Mouse (Mus musculus): ENCODE results near the gene Ube2cbp. TPM values are rescaled to one million over a fixed set of nuclear protein-coding genes. Genes with fewer than 3 reads are reported as not detected.

The Ube2cbp gene
- polyA plus RNA-seq, 1 experiment from 2014 or later: 5.4 TPM

Other genes with a start within 250 kb of the Ube2cbp start
- gene Dop1a, start 2.2 kb upstream of the Ube2cbp start, polyA plus RNA-seq (2015; fragmentation: Nextera tagmentation; extraction: Ambion mirVana): 10.3 and 12.3 TPM in 2 replicates
- 40.6 and 41.2 TPM in 2 replicates for gene Pgm3, start 106.9 kb upstream of the Ube2cbp start, polyA plus RNA-seq (2015; fragmentation: Nextera tagmentation; extraction: Ambion mirVana)
- gene Rwdd2a, start 107.0 kb upstream of the Ube2cbp start, polyA plus RNA-seq (2015; fragmentation: Nextera tagmentation; extraction: Ambion mirVana): 4.4 and 5.3 TPM in 2 replicates
- gene Me1, start 231.0 kb upstream of the Ube2cbp start, polyA plus RNA-seq (2015; fragmentation: Nextera tagmentation; extraction: Ambion mirVana): 31.6 and 32.6 TPM in 2 replicates

Data from lung, embryonic 15.5 days (tissue).